Mouse (Mus musculus): ENCODE measurements around the gene Foxa3.

DNA sequence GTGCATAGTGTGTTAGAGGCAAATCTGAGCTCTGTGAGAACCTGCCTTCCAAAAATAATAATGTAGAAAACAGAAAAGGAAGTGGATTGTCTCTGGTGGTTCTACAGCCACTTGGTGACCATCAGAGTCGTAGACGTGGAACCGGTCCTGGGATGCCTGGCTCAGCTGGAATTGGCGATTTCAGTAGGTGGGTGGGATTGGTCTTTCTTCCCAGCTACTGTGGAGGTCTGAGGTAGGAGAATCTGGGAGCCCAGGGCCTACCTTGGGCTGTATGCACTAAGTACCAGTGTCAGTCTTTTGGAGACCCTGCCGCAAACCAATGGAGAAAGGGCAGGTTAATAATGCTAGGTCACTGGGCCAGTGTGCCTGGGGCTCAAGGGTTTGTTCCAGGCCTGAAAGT lies 30.3 kb downstream of the Foxa3 start:
- no peak for TF ChIP-seq CTCF (IDR thresholded peaks at IDR 0.05; ENCODE audit: low read depth)
- TF ChIP-seq EP300 (IDR thresholded peaks at IDR 0.05; ENCODE audit: low read depth) = no peak
